Mouse (Mus musculus) G1E (cell line): ENCODE results near the gene Zbtb49.

Experiments
- CTCF ChIP-seq: IDR thresholded peaks from 2 replicates; pipeline ENCODE4 v1.5.1; 2012; ENCODE audit warnings: low read depth, low read length, inconsistent platforms, mixed read lengths
- GATA1 ChIP-seq: IDR thresholded peaks from 2 replicates; pipeline ENCODE4 v1.6.1; 2012; ENCODE audit warnings: borderline replicate concordance, low read length, inconsistent platforms, mixed read lengths
- TAL1 ChIP-seq: conservative IDR thresholded peaks from 2 replicates; pipeline ENCODE4 v1.6.1; 2012; ENCODE audit warnings: low read depth, low read length, inconsistent platforms, mixed read lengths

GRCm38 (mm10) chr5:38219771-38220307 lies 418 bp downstream of the Zbtb49 start:
- no peak for TF ChIP-seq CTCF
- TF ChIP-seq GATA1: no peak
- no peak for TF ChIP-seq TAL1
